15 mouse cellular contexts compared by ENCODE assay signal in genomic region chr14:54379571-54379970, GRCm38 (mm10).
"Had no signal": no experiment of that assay in that cellular context is flagged by ENCODE, and none has a peak within 500 bp of the region (broad histone marks: within the 10 kb centered on the region; RNA-seq: fewer than 3 reads in every experiment).

No protein-coding gene starts in this region.

- H3K4me1 ChIP-seq: limb, embryonic 15.5 days; neural tube, embryonic 15.5 days had no signal

- ATAC-seq: liver, embryonic 12.5 days had no signal

- H3K9ac ChIP-seq: kidney, embryonic 15.5 days; limb, embryonic 15.5 days; liver, embryonic 12.5 days; lung, embryonic 14.5 days; neural tube, embryonic 15.5 days had no signal

- H3K36me3 ChIP-seq: kidney, embryonic 15.5 days; limb, embryonic 15.5 days; liver, embryonic 12.5 days; midbrain, embryonic 10.5 days; neural tube, embryonic 15.5 days had no signal

- H3K27me3 ChIP-seq: kidney, embryonic 15.5 days; limb, embryonic 15.5 days; liver, embryonic 12.5 days; neural tube, embryonic 15.5 days had no signal

- DNase-seq: kidney, adult 11 months; kidney, postnatal 36 days; left cerebral cortex, postnatal 4 days; lung, embryonic 14.5 days; lung, postnatal 4 days; midbrain, embryonic 14.5 days; right cerebral cortex, adult 18-20 months; thymus, adult 2 months; thymus, postnatal 36 days had no signal

- H3K27ac ChIP-seq: kidney, embryonic 15.5 days; limb, embryonic 15.5 days; liver, embryonic 12.5 days; midbrain, embryonic 10.5 days; neural tube, embryonic 15.5 days had no signal

- H3K4me3 ChIP-seq: kidney, embryonic 15.5 days; limb, embryonic 15.5 days; liver, embryonic 12.5 days; midbrain, embryonic 10.5 days; myocyte; neural tube, embryonic 15.5 days had no signal

- H3K9me3 ChIP-seq: kidney, embryonic 15.5 days; limb, embryonic 15.5 days; liver, embryonic 12.5 days; midbrain, embryonic 10.5 days; neural tube, embryonic 15.5 days had no signal

- H3K4me2 ChIP-seq: kidney, embryonic 15.5 days; limb, embryonic 15.5 days; liver, embryonic 12.5 days; lung, embryonic 14.5 days; neural tube, embryonic 15.5 days had no signal
